Mouse (Mus musculus): ENCODE data around the gene Zmiz1. TPM values are rescaled to one million over a fixed set of nuclear protein-coding genes. Genes with fewer than 3 reads are reported as not detected.

Gene Zmiz1
- total and polyA plus RNA-seq, 3 experiments, result 0.09 to 0.16 TPM; not detected in 1

DNA sequence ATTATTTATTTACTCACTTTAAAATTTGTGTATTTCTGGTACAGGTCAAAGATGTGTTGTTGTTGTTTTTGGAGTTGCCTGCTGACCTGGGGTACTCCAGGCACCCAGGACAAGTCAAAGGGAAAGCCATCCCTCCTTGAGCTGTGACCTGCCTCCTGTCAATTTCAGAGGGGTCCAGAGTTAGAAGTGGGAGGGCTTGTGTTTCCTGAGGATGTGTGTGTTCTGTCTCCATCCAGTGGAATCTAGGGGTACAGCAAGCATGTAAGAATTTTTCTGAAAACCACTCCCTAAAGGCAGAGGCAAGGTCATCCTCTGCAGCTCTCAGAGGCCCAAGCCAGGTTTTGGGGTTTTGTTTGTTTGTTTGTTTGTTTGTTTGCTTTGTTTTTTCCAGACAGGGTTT is 243.0 kb downstream of the Zmiz1 start:
- H3K4me1 ChIP-seq (ENCODE audit: insufficient read depth, low read depth, low read length), result no peaks in the 10 kb centered on the region
- DNase-seq (ENCODE audit: low spot score) (peak; percentile 25), ATAC-seq (ENCODE audit: extremely low read depth, insufficient number of reproducible peaks, low FRiP score, poor library complexity, severe bottlenecking) (peak; percentile 38; the same call in 1 of the 2 replicates)
- no peak overlapping the region for H3K4me3 ChIP-seq (ENCODE audit: low read depth, low read length)
- peaks cover 46% of the 10 kb centered on the region for H3K36me3 ChIP-seq (replicated peaks)
- TF ChIP-seq POLR2AphosphoS5 (IDR thresholded peaks at IDR 0.05; ENCODE audit: insufficient replicate concordance, low read depth, low read length) (no peak), GATA1 (IDR thresholded peaks at IDR 0.05; ENCODE audit: borderline replicate concordance, low read length) (no peak), TAL1 (conservative IDR thresholded peaks at IDR 0.05; ENCODE audit: low read depth, low read length) (no peak)
- H3K27me3 ChIP-seq (ENCODE audit: insufficient read depth, low read length), result no peaks in the 10 kb centered on the region
- H3K9me3 ChIP-seq (replicated peaks), result no peaks in the 10 kb centered on the region

DNA sequence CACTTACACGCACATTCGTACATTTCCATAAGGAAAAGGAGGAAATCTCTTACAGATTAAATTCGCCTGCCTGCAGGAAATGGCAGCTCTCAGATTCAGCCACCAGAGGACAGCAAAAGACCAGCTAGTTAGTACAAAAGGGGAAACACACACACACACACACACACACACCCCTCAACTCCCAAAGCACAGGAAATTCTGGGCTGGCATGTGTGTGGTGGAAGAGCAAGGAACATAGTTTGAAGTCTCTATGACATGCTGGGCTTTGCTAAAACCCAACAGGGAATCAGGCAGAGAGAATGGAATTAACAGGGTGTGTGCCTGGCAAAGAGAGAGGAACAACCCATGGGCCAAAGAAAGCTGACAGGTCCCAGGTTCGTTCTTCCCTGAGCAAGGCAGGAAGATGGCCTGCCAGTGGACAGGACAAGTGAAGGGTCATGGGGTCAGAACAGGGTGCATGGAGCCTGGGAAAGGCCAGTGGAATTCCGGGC is 248.8 kb downstream of the Zmiz1 start:
- ATAC-seq (ENCODE audit: extremely low read depth, insufficient number of reproducible peaks, low FRiP score, poor library complexity, severe bottlenecking), result 0 out of 2 replicates have a peak, but pooled peaks have one; percentile 34
- DNase-seq (ENCODE audit: low spot score), result no peak
- no peaks in the 10 kb centered on the region; the same call in 1 of the 2 replicates for H3K4me1 ChIP-seq (ENCODE audit: insufficient read depth, low read depth, low read length)
- no peak overlapping the region for H3K4me3 ChIP-seq (ENCODE audit: low read depth, low read length)
- TF ChIP-seq CTCF (IDR thresholded peaks at IDR 0.05; ENCODE audit: low read depth, low read length) (no peak), GATA2 (IDR thresholded peaks at IDR 0.05; ENCODE audit: borderline replicate concordance, low read depth, low read length) (no peak), POLR2AphosphoS5 (IDR thresholded peaks at IDR 0.05; ENCODE audit: insufficient replicate concordance, low read depth, low read length) (no peak), GATA1 (IDR thresholded peaks at IDR 0.05; ENCODE audit: borderline replicate concordance, low read length) (no peak), TAL1 (conservative IDR thresholded peaks at IDR 0.05; ENCODE audit: low read depth, low read length) (no peak)
- no peaks in the 10 kb centered on the region for H3K9me3 ChIP-seq (replicated peaks)
- H3K27me3 ChIP-seq (ENCODE audit: insufficient read depth, low read length), result no peaks in the 10 kb centered on the region
- no peaks in the 10 kb centered on the region for H3K36me3 ChIP-seq (replicated peaks)

DNA sequence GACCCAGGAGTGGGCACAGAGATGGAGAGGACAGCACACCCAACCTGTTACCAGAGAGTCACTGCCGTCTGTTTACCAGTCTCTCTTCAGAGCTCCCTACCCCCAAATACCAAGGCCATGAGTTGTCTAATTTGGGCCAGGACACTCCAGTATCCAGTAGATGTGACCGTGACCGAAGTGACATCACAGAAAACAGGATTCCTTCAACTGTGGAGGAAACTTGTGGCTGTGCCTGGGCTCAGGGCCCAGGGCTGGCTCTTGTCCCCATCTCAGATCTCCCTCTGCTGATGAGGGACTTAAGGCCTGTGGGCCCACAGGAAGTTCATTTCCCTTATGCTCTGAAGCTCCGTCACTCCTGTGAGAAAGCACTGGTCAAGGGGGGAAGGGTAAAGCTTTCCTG is 249.5 kb downstream of the Zmiz1 start:
- no peaks in the 10 kb centered on the region; the same call in 1 of the 2 replicates for H3K4me1 ChIP-seq (ENCODE audit: insufficient read depth, low read depth, low read length)
- H3K36me3 ChIP-seq (replicated peaks), result no peaks in the 10 kb centered on the region
- DNase-seq (ENCODE audit: low spot score), result no peak
- H3K27me3 ChIP-seq (ENCODE audit: insufficient read depth, low read length), result no peaks in the 10 kb centered on the region; the same call in 1 of the 2 replicates
- ATAC-seq (ENCODE audit: extremely low read depth, insufficient number of reproducible peaks, low FRiP score, poor library complexity, severe bottlenecking), result no peak
- TF ChIP-seq CTCF (IDR thresholded peaks at IDR 0.05; ENCODE audit: low read depth, low read length), result no peak
- no peak for TF ChIP-seq GATA2 (IDR thresholded peaks at IDR 0.05; ENCODE audit: borderline replicate concordance, low read depth, low read length)
- no peak for TF ChIP-seq POLR2AphosphoS5 (IDR thresholded peaks at IDR 0.05; ENCODE audit: insufficient replicate concordance, low read depth, low read length)
- TF ChIP-seq GATA1 (IDR thresholded peaks at IDR 0.05; ENCODE audit: borderline replicate concordance, low read length), result no peak
- TF ChIP-seq TAL1 (conservative IDR thresholded peaks at IDR 0.05; ENCODE audit: low read depth, low read length), result no peak
- H3K9me3 ChIP-seq (replicated peaks), result no peaks in the 10 kb centered on the region
- no peak overlapping the region for H3K4me3 ChIP-seq (ENCODE audit: low read depth, low read length)

DNA sequence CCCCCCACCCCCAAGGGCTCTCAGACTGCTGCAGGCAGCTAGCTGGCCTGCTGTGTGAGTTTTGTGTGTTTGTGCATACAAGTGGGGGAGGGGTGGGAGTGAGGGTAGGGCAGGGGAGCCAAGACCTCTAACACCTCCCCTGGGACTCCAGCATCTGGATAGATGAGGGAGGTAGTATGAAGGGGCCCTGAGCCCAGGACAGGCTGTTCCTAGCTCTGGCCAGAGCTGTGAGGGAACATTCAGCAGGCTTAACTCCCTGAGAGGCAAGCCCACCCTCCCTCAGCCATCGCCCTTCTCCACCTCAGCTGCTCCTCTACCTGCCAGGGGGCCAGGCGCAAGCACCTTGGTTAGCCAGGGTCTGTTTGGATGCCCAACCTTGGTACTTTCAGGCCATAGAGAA is 249.9 kb downstream of the Zmiz1 start:
- Histone ChIP-seq H3K4me3 (ENCODE audit: low read depth, low read length) (no peak overlapping the region), H3K4me1 (ENCODE audit: insufficient read depth, low read depth, low read length) (no peaks in the 10 kb centered on the region; the same call in 1 of the 2 replicates), H3K9me3 (replicated peaks) (no peaks in the 10 kb centered on the region), H3K27me3 (ENCODE audit: insufficient read depth, low read length) (peaks cover 2% of the 10 kb centered on the region; the same call in 1 of the 2 replicates), H3K36me3 (replicated peaks) (no peaks in the 10 kb centered on the region)
- no peak for TF ChIP-seq GATA2 (IDR thresholded peaks at IDR 0.05; ENCODE audit: borderline replicate concordance, low read depth, low read length)
- no peak for TF ChIP-seq GATA1 (IDR thresholded peaks at IDR 0.05; ENCODE audit: borderline replicate concordance, low read length)
- TF ChIP-seq TAL1 (conservative IDR thresholded peaks at IDR 0.05; ENCODE audit: low read depth, low read length), result no peak
- TF ChIP-seq POLR2AphosphoS5 (IDR thresholded peaks at IDR 0.05; ENCODE audit: insufficient replicate concordance, low read depth, low read length), result no peak
- TF ChIP-seq CTCF (IDR thresholded peaks at IDR 0.05; ENCODE audit: low read depth, low read length), result no peak
- DNase-seq (ENCODE audit: low spot score), result no peak
- no peak for ATAC-seq (ENCODE audit: extremely low read depth, insufficient number of reproducible peaks, low FRiP score, poor library complexity, severe bottlenecking)

DNA sequence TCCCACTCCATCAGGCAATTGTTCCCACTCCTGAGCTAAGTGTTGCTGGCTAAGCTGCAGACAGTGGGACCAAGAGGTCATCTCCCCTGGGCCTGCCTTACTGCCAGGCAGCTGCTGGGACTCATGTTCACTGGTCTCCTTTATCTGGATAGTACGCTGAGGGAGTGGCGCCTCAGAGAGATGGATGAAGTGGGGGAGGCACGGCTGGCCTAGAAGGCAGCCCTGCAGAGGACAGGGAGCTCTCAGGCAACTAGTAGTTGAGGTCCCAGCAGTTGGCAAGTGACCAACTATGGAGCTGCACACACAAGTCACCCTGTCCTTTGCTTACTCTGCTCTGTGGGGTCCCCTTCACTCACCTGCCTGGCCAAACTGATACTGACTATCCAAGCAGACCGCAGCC is 251.1 kb downstream of the Zmiz1 start:
- Histone ChIP-seq H3K4me1 (ENCODE audit: insufficient read depth, low read depth, low read length) (no peaks in the 10 kb centered on the region; the same call in 1 of the 2 replicates), H3K36me3 (replicated peaks) (no peaks in the 10 kb centered on the region), H3K9me3 (replicated peaks) (no peaks in the 10 kb centered on the region), H3K27me3 (ENCODE audit: insufficient read depth, low read length) (peaks cover 6% of the 10 kb centered on the region; the same call in 1 of the 2 replicates), H3K4me3 (ENCODE audit: low read depth, low read length) (no peak overlapping the region)
- ATAC-seq (ENCODE audit: extremely low read depth, insufficient number of reproducible peaks, low FRiP score, poor library complexity, severe bottlenecking) (no peak), DNase-seq (ENCODE audit: low spot score) (no peak)
- TF ChIP-seq CTCF (IDR thresholded peaks at IDR 0.05; ENCODE audit: low read depth, low read length), result no peak
- TF ChIP-seq GATA2 (IDR thresholded peaks at IDR 0.05; ENCODE audit: borderline replicate concordance, low read depth, low read length), result no peak
- TF ChIP-seq TAL1 (conservative IDR thresholded peaks at IDR 0.05; ENCODE audit: low read depth, low read length), result no peak
- no peak for TF ChIP-seq GATA1 (IDR thresholded peaks at IDR 0.05; ENCODE audit: borderline replicate concordance, low read length)
- no peak for TF ChIP-seq POLR2AphosphoS5 (IDR thresholded peaks at IDR 0.05; ENCODE audit: insufficient replicate concordance, low read depth, low read length)

DNA sequence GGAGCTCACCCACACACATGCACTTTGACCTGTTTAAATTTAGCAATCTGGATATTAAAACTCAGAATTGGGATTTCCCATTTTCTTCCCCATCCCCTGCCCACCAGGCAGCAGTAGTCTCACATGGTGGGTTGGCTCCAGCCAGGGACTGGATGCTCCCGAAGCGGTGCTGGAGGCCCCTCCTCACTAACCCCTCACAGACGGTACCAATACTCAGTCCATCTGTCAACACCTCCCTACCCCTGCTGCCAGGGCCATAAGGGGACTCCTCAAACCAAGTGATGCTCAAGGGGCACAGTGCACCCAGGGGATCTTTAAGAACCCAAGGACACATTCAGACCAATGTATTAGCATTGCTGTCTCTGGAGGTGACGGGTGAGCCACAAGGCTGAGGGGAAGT is 251.7 kb downstream of the Zmiz1 start:
- H3K4me1 ChIP-seq (ENCODE audit: insufficient read depth, low read depth, low read length), result no peaks in the 10 kb centered on the region; the same call in 1 of the 2 replicates

More for the DNA sequence above, 251.7 kb downstream of the Zmiz1 start:
- ATAC-seq (ENCODE audit: extremely low read depth, insufficient number of reproducible peaks, low FRiP score, poor library complexity, severe bottlenecking) (no peak), DNase-seq (ENCODE audit: low spot score) (no peak)
- no peak overlapping the region for H3K4me3 ChIP-seq (ENCODE audit: low read depth, low read length)
- H3K27me3 ChIP-seq (ENCODE audit: insufficient read depth, low read length), result peaks cover 7% of the 10 kb centered on the region; the same call in 1 of the 2 replicates
- H3K9me3 ChIP-seq (replicated peaks), result no peaks in the 10 kb centered on the region
- TF ChIP-seq TAL1 (conservative IDR thresholded peaks at IDR 0.05; ENCODE audit: low read depth, low read length) (no peak), GATA1 (IDR thresholded peaks at IDR 0.05; ENCODE audit: borderline replicate concordance, low read length) (no peak), GATA2 (IDR thresholded peaks at IDR 0.05; ENCODE audit: borderline replicate concordance, low read depth, low read length) (no peak), CTCF (IDR thresholded peaks at IDR 0.05; ENCODE audit: low read depth, low read length) (no peak), POLR2AphosphoS5 (IDR thresholded peaks at IDR 0.05; ENCODE audit: insufficient replicate concordance, low read depth, low read length) (no peak)
- H3K36me3 ChIP-seq (replicated peaks), result no peaks in the 10 kb centered on the region

All from G1E (cell line).